Mouse (Mus musculus): ENCODE results near the gene Cacnb2.

The Cacnb2 gene

GRCm38 (mm10) chr2:14874281-14875037 lies 271.6 kb downstream of the Cacnb2 start:
- no peak for DNase-seq

DNA sequence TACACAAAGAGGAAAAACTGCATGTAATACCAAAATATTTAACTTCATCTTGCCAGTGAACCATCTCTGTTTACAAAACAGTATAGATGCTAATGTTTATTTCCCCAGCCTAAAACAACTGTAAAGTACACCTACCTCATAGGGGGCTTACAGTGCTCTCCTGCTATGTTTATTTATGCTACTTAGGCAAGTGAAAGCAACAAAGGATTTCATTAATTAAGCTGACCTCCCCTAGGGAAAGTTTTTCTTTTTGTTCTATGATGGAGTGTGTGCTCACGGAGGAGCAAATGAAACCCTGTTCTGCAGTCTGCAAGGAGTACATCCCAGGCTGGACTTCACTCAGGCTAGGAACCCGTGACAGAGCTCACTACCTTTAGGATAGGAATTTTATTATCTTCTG lies 272.2 kb downstream of the Cacnb2 start:
- no peak for DNase-seq

- no peak for DNase-seq
Observed at GRCm38 (mm10) chr2:14875616-14876015, 272.7 kb downstream of the Cacnb2 start.

GRCm38 (mm10) chr2:14878953-14879352 lies 276.1 kb downstream of the Cacnb2 start:
- DNase-seq, result no peak

GRCm38 (mm10) chr2:14883460-14883859 lies 280.6 kb downstream of the Cacnb2 start:
- no peak for DNase-seq

DNA sequence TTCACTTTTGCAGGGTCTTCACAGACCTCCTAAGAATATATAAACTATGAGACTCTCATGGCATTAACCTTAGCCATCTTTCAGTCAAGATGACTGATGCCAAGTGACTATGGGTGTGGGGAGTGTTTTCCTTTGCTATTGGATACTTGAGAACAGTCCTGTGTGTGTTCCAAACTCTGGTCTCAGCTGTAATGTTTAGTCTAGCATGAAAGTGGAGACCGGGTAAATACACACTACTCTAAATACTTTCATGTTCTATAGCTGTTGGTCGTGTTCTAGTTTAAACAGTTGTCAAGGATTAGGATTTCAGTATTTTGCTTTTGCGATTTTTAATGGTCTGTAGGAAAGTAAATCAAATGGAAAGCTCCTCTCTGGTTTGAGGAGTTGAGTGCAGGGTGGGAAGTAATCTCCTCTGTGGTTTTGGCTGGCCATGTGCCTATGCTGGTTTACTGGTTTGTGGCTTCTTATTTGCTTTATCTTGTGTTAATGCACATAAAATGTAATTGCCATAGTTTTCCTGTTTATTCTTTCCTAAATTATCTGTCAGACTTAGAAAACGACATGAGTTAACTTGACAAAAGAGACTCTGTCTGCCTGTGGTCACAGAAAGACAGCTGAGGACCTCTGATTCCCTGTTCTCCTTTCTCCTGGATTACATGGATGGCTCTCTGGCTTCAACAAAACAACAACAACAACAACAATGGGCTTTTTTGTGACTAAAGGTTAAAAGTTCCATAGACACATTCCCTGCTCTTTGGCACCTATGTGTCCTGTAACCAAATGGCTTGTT lies 285.7 kb downstream of the Cacnb2 start:
- no peak for DNase-seq

DNA sequence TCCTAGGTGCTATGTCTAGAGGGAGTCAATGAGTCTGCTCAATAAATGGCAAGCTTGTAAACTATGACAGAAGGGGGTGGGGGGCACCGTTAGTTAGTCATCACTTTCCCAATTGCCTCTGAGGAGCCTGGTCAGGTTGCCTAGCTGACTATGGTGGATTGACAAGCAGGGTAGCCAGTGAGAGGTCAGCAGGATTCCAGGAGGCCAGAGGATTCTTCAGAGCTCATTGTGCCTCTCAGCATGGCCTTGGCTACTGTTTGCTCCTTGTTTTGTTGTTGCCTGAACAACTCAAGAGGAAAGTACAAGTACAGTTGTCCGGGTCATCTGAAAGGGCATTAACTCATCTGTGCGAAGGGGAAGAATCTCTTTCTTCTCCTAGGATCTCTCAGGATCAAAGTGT lies 300.9 kb downstream of the Cacnb2 start:
- no peak for DNase-seq

DNA sequence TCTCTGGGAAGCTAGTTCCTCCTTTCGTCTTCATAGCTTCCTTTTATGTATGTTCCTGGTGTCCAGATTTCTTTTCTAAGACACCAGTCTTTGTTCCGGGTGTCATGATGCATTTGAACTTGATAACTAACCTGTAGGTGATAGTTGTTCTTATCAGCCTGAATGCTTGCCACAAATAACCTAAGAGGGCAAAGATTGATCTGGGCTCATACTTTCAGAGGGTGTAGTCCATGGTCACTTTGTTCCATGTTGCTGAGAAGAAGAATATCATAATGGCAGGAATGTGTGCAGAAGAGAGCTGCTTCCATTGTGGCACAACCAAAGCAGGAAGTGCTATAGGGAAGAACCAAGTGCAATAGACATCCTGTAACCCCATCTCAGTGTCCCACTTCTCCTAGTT lies 302.0 kb downstream of the Cacnb2 start:
- DNase-seq, result no peak

- DNase-seq, result no peak
Observed at GRCm38 (mm10) chr2:14907124-14907925, 304.4 kb downstream of the Cacnb2 start.

DNA sequence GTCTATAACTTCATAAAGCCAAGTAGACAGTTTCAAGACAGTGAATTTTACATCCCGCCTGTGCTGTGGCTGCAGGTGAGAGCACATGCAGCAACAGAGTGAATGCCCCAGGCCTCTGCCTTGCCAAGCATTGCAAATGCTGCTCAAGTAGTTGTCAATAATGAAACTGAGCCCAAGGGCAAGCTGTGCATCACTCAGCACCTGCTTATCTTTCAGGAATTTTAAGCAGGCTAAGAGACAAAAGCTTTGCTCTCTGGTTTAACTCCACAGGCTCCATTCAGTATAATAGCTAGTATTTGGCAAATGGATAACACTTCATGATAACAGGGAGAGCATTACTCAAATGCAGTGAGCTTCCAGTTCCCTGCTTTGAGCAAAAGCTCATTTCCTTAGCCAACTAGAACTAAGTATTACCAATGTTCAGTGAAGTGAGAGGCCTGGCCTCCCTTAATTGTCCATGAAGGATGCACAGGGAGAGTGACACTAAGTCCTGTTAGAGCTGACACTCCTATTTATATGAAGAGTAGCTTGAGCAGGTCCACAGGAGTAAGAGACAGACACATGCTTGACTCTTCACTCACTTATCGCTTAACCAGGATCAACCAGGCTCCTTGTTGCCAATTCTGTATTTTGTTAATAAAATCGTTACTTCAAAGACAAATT lies 314.8 kb downstream of the Cacnb2 start:
- DNase-seq, result no peak

- DNase-seq, result no peak
Observed at GRCm38 (mm10) chr2:14929866-14930265, 327.0 kb downstream of the Cacnb2 start.

DNA sequence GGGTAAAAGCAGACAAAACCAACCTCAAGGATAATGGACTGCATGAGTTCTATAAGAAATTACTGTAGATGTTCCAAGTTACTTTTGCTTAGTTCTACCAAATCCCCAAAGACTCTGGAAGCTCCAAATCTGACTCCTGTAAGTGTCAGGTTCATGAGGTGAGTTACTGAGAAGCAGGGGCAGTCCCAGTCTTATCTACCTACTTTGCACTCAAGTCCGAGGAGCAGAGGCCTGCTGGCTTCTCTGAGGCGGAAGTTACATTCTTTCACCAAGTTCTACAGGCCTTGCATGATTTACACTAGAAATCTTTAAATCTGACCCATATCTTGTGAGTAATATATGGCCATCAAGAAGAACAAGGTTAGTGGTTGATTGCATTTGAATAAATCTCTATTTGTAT lies 329.1 kb downstream of the Cacnb2 start:
- DNase-seq, result no peak

DNA sequence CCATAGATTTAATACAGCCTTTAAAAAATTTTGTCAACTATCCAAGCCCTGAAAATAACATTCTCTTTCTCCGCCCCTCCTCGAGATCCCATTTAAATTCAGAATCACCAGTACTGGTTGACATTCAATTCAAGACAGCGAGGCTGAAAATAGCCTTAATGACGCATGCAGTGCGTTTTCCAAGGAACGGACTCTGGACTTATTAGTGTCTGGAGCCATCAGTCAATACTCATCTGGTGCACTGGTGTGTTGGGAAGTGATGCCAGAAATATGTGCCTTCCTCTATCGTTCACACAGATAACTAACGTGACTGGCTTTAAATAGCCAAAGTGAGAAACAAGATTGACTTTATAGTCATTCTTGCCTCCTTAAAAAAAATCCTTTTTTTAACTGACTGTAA lies 333.6 kb downstream of the Cacnb2 start:
- no peak for DNase-seq

GRCm38 (mm10) chr2:14942261-14942660 lies 339.4 kb downstream of the Cacnb2 start:
- DNase-seq, result no peak

DNA sequence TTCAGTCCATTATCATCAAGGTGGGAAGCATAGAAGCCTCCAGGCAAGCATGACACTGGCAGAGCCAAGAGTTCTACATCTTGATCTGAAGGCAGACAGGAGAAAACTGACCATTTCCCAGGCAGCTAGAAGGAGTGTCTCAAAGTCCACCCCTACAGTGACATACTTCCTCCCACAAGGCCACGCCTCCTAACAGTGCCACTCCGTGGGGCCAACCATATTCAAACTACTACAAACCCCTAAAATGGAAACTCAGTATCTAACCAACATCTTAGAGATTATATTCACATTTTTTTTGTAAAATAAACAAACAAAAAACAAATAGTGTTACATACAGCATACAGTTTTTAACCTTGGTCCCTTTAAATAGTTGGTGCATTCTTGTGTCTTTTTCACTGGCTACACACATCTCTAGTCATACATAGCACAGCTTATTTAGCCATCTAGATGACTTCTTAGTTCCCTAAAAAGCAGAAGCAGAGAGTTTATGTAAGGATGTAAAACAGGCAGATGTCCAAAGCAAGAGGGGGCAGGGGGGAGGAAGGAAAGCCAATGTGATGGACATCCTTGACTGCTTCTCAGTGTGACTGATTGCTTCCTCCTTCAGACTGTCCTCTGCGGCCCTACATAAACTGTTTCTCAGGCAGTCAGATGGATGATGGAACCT lies 340.9 kb downstream of the Cacnb2 start:
- DNase-seq, result no peak

DNA sequence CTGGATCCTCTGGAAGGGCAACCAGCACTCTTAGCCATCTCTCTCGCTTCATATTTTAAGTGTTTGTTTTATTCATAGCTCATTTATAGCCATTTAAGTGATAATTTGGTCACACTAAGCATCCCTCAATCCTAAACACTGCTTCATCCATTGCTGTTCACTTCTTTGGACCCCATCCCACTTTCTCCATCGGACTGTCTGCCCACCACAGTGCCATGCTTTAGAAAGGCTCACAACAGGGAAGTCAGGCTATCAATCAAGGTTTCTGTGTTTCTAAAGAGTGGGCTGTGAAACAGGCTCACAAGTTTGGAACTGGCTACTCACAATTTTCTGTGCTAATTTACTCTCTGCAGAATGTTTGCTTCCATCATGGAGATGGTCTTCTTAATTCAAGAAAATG lies 350.2 kb downstream of the Cacnb2 start:
- DNase-seq, result no peak

GRCm38 (mm10) chr2:14960963-14961488 lies 358.1 kb downstream of the Cacnb2 start:
- no peak for DNase-seq

DNA sequence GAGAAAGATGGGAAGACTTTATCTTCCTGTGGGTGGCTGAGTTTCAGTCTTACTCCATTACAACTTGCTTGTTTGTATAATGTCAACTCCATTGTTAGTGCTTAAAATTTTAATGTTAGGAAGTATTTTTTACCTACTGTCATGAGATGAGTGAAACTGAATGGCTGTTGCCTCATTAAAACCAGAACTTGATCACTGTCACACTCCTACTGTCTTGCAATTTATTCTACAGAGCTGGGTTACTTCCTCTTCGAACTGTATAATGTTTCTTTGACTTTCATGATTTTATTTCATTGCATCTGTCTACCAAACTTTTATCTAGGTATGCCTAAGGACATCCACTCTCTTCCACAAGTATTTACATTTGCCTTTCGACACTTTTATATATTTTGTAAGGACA lies 358.6 kb downstream of the Cacnb2 start:
- no peak for DNase-seq

DNA sequence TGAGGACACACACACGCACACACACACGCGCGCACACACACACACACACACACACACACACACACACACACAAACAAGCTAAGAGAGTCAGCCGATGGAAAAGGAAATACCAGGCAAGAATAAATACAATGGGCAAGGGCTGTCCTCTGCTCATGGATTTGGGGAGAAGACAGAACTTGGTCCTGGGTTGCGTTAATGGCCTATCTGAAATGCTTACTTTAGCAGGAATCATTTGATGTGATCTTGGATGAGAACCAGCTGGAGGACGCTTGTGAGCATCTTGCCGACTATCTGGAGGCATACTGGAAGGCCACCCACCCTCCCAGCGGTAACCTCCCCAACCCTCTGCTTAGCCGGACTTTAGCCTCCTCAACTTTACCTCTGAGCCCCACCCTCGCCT lies 381.1 kb downstream of the Cacnb2 start:
- no peak for DNase-seq

DNA sequence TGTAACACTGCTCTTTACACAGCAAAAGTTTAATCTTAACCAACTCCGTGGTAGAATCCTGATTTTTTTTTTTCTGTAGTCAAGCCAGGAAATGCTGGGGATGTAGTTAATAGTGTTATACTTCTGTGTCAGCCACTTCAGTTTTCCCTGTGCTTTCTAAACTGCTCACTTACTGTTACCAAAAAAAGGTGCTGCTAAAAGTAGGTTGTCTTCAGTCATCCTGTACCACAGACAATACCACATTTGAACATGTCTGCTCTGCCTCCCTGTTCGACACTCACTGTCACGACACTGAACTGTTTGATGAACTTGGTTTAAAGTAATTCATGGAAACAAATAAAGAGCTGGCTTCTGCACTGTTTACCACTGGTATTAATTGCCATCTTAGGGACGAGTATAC lies 385.6 kb downstream of the Cacnb2 start:
- DNase-seq, result no peak

GRCm38 (mm10) chr2:14989350-14989749 lies 386.5 kb downstream of the Cacnb2 start:
- DNase-seq, result no peak

DNA sequence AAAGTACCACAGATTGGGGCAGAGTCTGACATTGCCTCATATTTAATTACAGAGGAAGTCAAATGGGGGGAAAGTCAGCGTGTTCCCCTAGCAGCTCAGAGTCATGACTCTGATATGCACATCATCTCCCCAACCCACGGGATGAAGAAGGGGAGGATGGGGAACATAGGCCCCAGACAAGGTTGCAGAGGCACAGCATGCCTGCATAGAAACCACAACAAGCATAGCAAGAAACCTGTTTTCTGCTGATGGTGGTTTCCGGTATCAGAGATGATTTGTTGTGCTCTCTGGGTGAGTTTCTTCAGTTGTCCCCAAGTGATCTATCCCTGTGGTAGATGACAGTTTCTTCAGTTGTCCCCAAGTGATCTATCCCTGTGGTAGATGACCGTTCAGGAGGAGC lies 389.6 kb downstream of the Cacnb2 start:
- DNase-seq, result no peak
